In genomic region chr7:112620322-112621179, GRCm38 (mm10) we compare ENCODE assay signal across 8 mouse cellular contexts. TPM values are rescaled to one million over a fixed set of nuclear protein-coding genes. Genes with fewer than 3 reads are reported as not detected.
DNase-seq lines count a peak whose midpoint lies in the region; ATAC-seq and TF ChIP-seq lines count a peak whose summit lies in the region.

No protein-coding gene starts in this region.

- TF ChIP-seq CTCF in cerebellum, adult 2 months (IDR thresholded peaks at IDR 0.05; ENCODE audit: borderline replicate concordance, insufficient read depth, low read depth, low read length), result no peak

- intact Hi-C loops in left cerebral cortex, postnatal 14 days (cut with DNase I), result no loop called here
- intact Hi-C loops in gastrocnemius, postnatal 14 days (cut with DNase I; ENCODE audit: low total_unique reads), result no loop called here

- H3K9ac ChIP-seq in limb, embryonic 14.5 days (ENCODE audit: low read depth, low read length, severe bottlenecking), result no peak overlapping the region
- no peak overlapping the region for H3K9ac ChIP-seq in heart, embryonic 14.5 days (ENCODE audit: low read length)

- no peak for TF ChIP-seq POLR2A in cerebellum, adult 2 months (IDR thresholded peaks at IDR 0.05; ENCODE audit: borderline replicate concordance, insufficient read depth, low read length)
- TF ChIP-seq POLR2A in limb, embryonic 14.5 days (IDR thresholded peaks at IDR 0.05; ENCODE audit: borderline replicate concordance, extremely low read depth, insufficient read depth, insufficient read length), result no peak

- DNase-seq in cerebellum, adult 2 months, result peak; percentile 16 to 19
- DNase-seq in cerebellum, postnatal 4 days (ENCODE audit: low spot score in 2 of 2), result no peak
- DNase-seq in limb, embryonic 14.5 days (ENCODE audit: low spot score), result peak; percentile 24
- no peak for DNase-seq in limb, embryonic 10.5 days (ENCODE audit: low spot score)
- DNase-seq in left cerebral cortex, postnatal 14 days (ENCODE audit: low spot score in 2 of 2), result peak; percentile 30 to 49
- DNase-seq in adrenal gland, adult 2 months, result no peak
- DNase-seq in gastrocnemius, postnatal 14 days, result no peak

- WGBS in cerebellum, adult 2 months, result 33% methylated on average over 22 of the region's 22 CpGs
- WGBS in limb, embryonic 14.5 days, result 75% methylated on average over 22 of the region's 22 CpGs
- 83% methylated on average over 22 of the region's 22 CpGs for WGBS in limb, embryonic 10.5 days
- WGBS in heart, embryonic 14.5 days, result 72% methylated on average over 22 of the region's 22 CpGs

- no peaks in the 10 kb centered on the region for H3K4me1 ChIP-seq in cerebellum, adult 2 months (ENCODE audit: control insufficient read depth, insufficient read depth, low read length)
- no peaks in the 10 kb centered on the region; the same call in 1 of the 2 replicates for H3K4me1 ChIP-seq in limb, embryonic 14.5 days (ENCODE audit: control insufficient read depth, insufficient read depth, low read length)
- H3K4me1 ChIP-seq in limb, embryonic 10.5 days, result peaks cover 4% of the 10 kb centered on the region; the same call in 1 of the 2 replicates
- H3K4me1 ChIP-seq in heart, embryonic 14.5 days (ENCODE audit: control insufficient read depth in 2 of 2, insufficient read depth in 2 of 2, low read length in 2 of 2), result peaks cover under 1 to 2% of the 10 kb centered on the region in 2 experiments; a peak in 3 of 4 replicates

- no peaks in the 10 kb centered on the region for H3K36me3 ChIP-seq in limb, embryonic 14.5 days (ENCODE audit: control insufficient read depth, insufficient read depth, low read length)
- H3K36me3 ChIP-seq in limb, embryonic 10.5 days, result no peaks in the 10 kb centered on the region
- H3K36me3 ChIP-seq in heart, embryonic 14.5 days (ENCODE audit: control insufficient read depth, insufficient read depth, low read length), result no peaks in the 10 kb centered on the region

- ATAC-seq in limb, embryonic 14.5 days (ENCODE audit: low FRiP score, low read depth), result no peak
- no peak for ATAC-seq in heart, embryonic 14.5 days (ENCODE audit: insufficient number of reproducible peaks, insufficient read depth, low FRiP score, low read depth)

- no peaks in the 10 kb centered on the region for H3K9me3 ChIP-seq in limb, embryonic 14.5 days (ENCODE audit: control insufficient read depth, low read length)
- H3K9me3 ChIP-seq in limb, embryonic 10.5 days (replicated peaks), result no peaks in the 10 kb centered on the region
- no peaks in the 10 kb centered on the region for H3K9me3 ChIP-seq in heart, embryonic 14.5 days (ENCODE audit: control insufficient read depth, low read length)

- H3K27ac ChIP-seq in cerebellum, adult 2 months (ENCODE audit: insufficient read depth, low read length), result no peak overlapping the region
- 0 out of 2 replicates have a peak overlapping the region, but pooled peaks have one; percentile 19 for H3K27ac ChIP-seq in limb, embryonic 14.5 days (replicated peaks; ENCODE audit: low read depth, low read length)
- H3K27ac ChIP-seq in limb, embryonic 10.5 days, result no peak overlapping the region
- peak overlapping the region in 1 of 2 experiments; percentile 4; a peak in 1 of 4 replicates for H3K27ac ChIP-seq in heart, embryonic 14.5 days (replicated peaks in 1 of 2; ENCODE audit: control insufficient read depth in 1 of 2, insufficient read depth in 1 of 2, low read depth in 2 of 2, low read length in 2 of 2)

- no peak overlapping the region for H3K4me2 ChIP-seq in limb, embryonic 14.5 days (replicated peaks; ENCODE audit: low read depth, low read length, severe bottlenecking)
- H3K4me2 ChIP-seq in heart, embryonic 14.5 days (ENCODE audit: low read length), result peak overlapping the region; percentile 28; the same call in 1 of the 2 replicates

- no peak overlapping the region for H3K4me3 ChIP-seq in cerebellum, adult 2 months (replicated peaks; ENCODE audit: insufficient read depth, low read depth, low read length)
- H3K4me3 ChIP-seq in limb, embryonic 14.5 days (replicated peaks; ENCODE audit: low read length), result no peak overlapping the region
- H3K4me3 ChIP-seq in limb, embryonic 10.5 days, result no peak overlapping the region
- no peak overlapping the region for H3K4me3 ChIP-seq in heart, embryonic 14.5 days (ENCODE audit: control insufficient read depth in 1 of 2, insufficient read depth in 1 of 2, low read depth in 1 of 2, low read length in 2 of 2)

- no peaks in the 10 kb centered on the region; the same call in 1 of the 2 replicates for H3K27me3 ChIP-seq in cerebellum, adult 2 months (ENCODE audit: control insufficient read depth, insufficient read depth, low read length)
- H3K27me3 ChIP-seq in limb, embryonic 14.5 days (ENCODE audit: control insufficient read depth, insufficient read depth, low read length), result no peaks in the 10 kb centered on the region
- H3K27me3 ChIP-seq in limb, embryonic 10.5 days (ENCODE audit: low read depth, poor library complexity, severe bottlenecking), result no peaks in the 10 kb centered on the region
- no peaks in the 10 kb centered on the region for H3K27me3 ChIP-seq in heart, embryonic 14.5 days (ENCODE audit: control insufficient read depth, insufficient read depth, low read length)

RNA-seq across cellular contexts. Expression of gene Tead1, which starts 58.6 kb away (rescaled TPM):
- 7.2 and 8.8 TPM in 2 replicates for polyA plus RNA-seq in cerebellum, adult 2 months (2012; rRNA removed)
- polyA plus RNA-seq in limb, embryonic 14.5 days (2012; rRNA removed), result 38.2 and 42.1 TPM in 2 replicates
- 23.2 and 23.5 TPM in 2 replicates for polyA plus RNA-seq in limb, embryonic 14.5 days (2014; fragmentation: Nextera tagmentation; extraction: Ambion mirVana)
- 12.7 and 17.3 TPM in 2 replicates for polyA plus RNA-seq in limb, embryonic 10.5 days (2016; fragmentation: Nextera tagmentation; extraction: Ambion mirVana)
- 34.0 and 40.7 TPM in 2 replicates for polyA plus RNA-seq in heart, embryonic 14.5 days (2014; fragmentation: Nextera tagmentation; extraction: Ambion mirVana)
- total RNA-seq in left cerebral cortex, postnatal 14 days (2021), result 10 to 100 TPM; 14.3 to 15.8 TPM
- total RNA-seq in adrenal gland, adult 2 months (2021), result 100 to 1,000 TPM in 1 of 2 experiments, 10 to 100 TPM in 1; 57.7 to 106 TPM
- 10.9 and 18.6 TPM in 2 replicates for polyA plus RNA-seq in adrenal gland, adult 2 months (2012; rRNA removed)
- 100 to 1,000 TPM; 106 to 120 TPM for total RNA-seq in gastrocnemius, postnatal 14 days (2021)

Comparison
In these comparisons a context has a peak if more than half of its experiments do, and no peak if none do; other contexts are left out.
1. DNase-seq: peak in cerebellum, adult 2 months (2 of 2), limb, embryonic 14.5 days (single experiment) and left cerebral cortex, postnatal 14 days (2 of 2); none in cerebellum, postnatal 4 days (0 of 2), limb, embryonic 10.5 days (single experiment), adrenal gland, adult 2 months (single experiment) and gastrocnemius, postnatal 14 days (single experiment).